Mouse (Mus musculus): Measurements from ENCODE around the gene Kcnk3.

DNA sequence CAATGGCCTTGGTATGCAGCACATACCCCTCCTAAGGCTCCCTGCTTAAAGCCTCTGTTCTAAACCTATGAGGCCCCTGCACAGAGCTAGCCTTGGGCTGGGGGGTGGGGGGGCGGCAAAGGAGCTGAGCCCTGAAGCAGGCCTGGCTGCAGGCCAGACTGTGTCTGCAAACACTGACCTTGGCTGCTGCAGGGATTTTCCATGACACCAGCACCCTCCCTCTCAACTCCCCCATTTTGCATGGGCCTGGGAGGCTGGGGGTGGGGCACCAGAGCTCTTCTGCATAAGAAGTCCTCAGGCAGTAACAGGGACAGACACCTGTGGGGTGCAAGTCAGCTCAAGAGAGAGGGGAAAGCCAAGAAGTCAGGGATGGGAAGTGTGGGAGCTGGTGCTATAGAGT is 26.3 kb downstream of the Kcnk3 start:
- TF ChIP-seq GATA1 (IDR thresholded peaks at IDR 0.05; ENCODE audit: low read length), result no peak
- no peak for TF ChIP-seq TAL1 (IDR thresholded peaks at IDR 0.05; ENCODE audit: low read length)
